Mouse (Mus musculus) liver, embryonic 16.5 days (tissue): ENCODE measurements around the gene Ece1. TPM values are rescaled to one million over a fixed set of nuclear protein-coding genes. Genes with fewer than 3 reads are reported as not detected.

Experiments used
- ATAC-seq: fragments of 200-750 bp; cut with Nextera tagmentation; 2 replicates; pipeline ENCODE4 v1.8.0; 2017; ENCODE audit warnings: low read depth, mild to moderate bottlenecking, moderate number of reproducible peaks, moderate library complexity
- H3K27ac ChIP-seq: fragments of 300-500 bp; sonication (generic); 2 replicates; pipeline ENCODE4 v1.5.1; 2014; ENCODE audit warnings: mild to moderate bottlenecking, low read length
- H3K27me3 ChIP-seq: fragments of 300-500 bp; sonication (generic); 2 replicates; pipeline ENCODE4 v1.6.1; 2014; ENCODE audit warnings: low read depth, low read length, mixed read lengths; ENCODE audit not compliant: control insufficient read depth, insufficient read depth
- H3K36me3 ChIP-seq: fragments of 300-500 bp; sonication (generic); 2 replicates; pipeline ENCODE4 v1.6.1; 2014; ENCODE audit warnings: mild to moderate bottlenecking; ENCODE audit not compliant: control insufficient read depth, insufficient read depth
- H3K4me1 ChIP-seq: fragments of 300-500 bp; sonication (generic); 2 replicates; pipeline ENCODE4 v1.6.1; 2014; ENCODE audit warnings: low read depth, low read length, mixed read lengths; ENCODE audit not compliant: control insufficient read depth
- H3K4me2 ChIP-seq: fragments of 300-500 bp; sonication (generic); 2 replicates; pipeline ENCODE4 v1.6.1; 2014; ENCODE audit warnings: low read depth, low read length, mixed read lengths
- H3K4me3 ChIP-seq: fragments of 300-500 bp; sonication (generic); 2 replicates; pipeline ENCODE4 v1.5.1; 2014; ENCODE audit warnings: low read depth, mild to moderate bottlenecking, low read length
- H3K9ac ChIP-seq: fragments of 300-500 bp; sonication (generic); 2 replicates; pipeline ENCODE4 v1.6.1; 2014; ENCODE audit warnings: low read depth, low read length
- H3K9me3 ChIP-seq: fragments of 300-500 bp; sonication (generic); replicated peaks from 2 replicates; pipeline ENCODE4 v1.6.1; 2016; ENCODE audit warnings: low read length; ENCODE audit not compliant: control insufficient read depth
- WGBS: fragments of 180-500 bp; shearing (Covaris S2); extraction: QIAGEN DNeasy Blood & Tissue Kit; methylation state at CpG from one replicate; pipeline ENCODE4 v1.1.7; 2014; ENCODE audit not compliant: insufficient replicate concordance; 5-methylcytosine and 5-hydroxymethylcytosine counted together
- polyA plus RNA-seq: library from polyadenylated mRNA; unstranded; fragments of >200 nt; fragmentation: Nextera tagmentation; extraction: Ambion mirVana; gene quantifications from 2 replicates; pipeline ENCODE4 v1.2.1, GENCODE M21; 2015

Gene Ece1
- polyA plus RNA-seq, 1 experiment from 2014 or later: 23.4 TPM

DNA sequence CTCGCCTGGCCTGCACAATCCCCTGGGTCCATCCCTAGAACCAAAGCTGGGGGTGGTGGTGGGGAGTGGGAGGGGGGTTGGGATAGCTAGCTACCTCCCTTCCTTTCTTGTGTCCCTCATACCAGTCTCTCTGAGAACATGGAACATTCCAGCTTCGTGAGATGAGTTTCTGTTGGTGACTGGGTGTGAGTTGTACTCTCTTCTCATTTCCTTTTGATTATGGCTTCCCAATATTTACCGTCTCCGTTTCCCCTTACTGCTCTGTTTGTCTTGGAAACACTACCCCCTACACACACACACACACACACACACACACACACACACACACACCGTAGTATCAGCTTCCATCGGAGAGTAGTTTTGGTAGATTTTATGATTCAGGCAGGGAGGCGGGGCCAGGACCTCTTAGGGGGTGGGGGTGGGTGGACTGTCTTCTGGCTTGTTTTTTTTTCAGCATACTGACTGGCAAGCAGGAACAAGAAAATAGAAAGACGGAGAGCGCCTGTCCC, 68.5 kb downstream of the Ece1 start:
- Histone ChIP-seq H3K27ac (peak overlapping the region; percentile 95), H3K27me3 (no peaks in the 10 kb centered on the region), H3K9me3 (no peaks in the 10 kb centered on the region), H3K4me1 (peaks cover 64% of the 10 kb centered on the region), H3K36me3 (peaks cover 3% of the 10 kb centered on the region; the same call in 1 of the 2 replicates), H3K4me2 (peak overlapping the region; percentile 58), H3K4me3 (peak overlapping the region; percentile 29; the same call in 1 of the 2 replicates), H3K9ac (peak overlapping the region; percentile 44)
- peak; percentile 3 for ATAC-seq
- WGBS: 42% methylated on average over 9 of the region's 9 CpGs

DNA sequence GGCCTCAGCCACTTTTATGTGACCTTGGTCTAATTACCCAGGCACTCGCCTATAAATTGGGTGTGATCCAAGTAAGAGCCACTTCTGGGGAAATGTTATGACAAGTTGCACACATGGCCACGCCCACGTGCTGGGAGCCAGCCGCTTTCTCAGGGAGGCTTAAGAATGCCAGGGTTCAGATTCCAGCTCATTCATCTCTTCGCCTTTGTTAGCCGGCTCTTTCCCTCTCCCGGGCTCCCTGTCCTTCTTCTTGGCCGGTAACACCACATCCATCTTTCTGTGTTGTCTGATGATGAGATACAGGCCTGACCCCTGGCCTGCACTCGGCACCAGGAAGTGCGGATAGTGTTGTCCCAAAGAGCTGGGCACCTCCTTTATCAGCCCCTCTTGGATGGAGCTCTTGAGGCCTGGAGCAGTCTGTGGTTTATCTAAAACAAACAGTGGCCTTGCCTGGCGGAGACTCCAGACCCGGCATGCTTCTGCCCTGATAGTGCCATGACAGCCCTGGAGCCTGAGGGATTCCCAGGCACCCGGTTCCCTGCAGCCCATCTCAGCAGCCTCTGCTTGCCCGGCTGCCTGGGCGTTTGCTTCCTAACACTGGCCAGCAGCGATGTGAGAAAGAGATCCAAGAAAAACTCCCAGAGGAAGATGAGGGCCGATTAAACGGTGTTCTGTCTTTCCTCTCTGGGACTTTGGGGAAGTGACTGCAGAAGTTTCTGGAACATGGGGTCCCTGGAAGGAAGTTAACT, 69.1 kb downstream of the Ece1 start:
- 27% methylated on average over 18 of the region's 18 CpGs for WGBS
- Histone ChIP-seq H3K4me3 (peak overlapping the region; percentile 29), H3K27ac (peak overlapping the region; percentile 95), H3K27me3 (no peaks in the 10 kb centered on the region), H3K4me1 (peaks cover 64% of the 10 kb centered on the region), H3K4me2 (peak overlapping the region; percentile 58), H3K36me3 (peaks cover 3% of the 10 kb centered on the region; the same call in 1 of the 2 replicates), H3K9me3 (no peaks in the 10 kb centered on the region), H3K9ac (peak overlapping the region; percentile 44)
- peak; percentile 89 for ATAC-seq

DNA sequence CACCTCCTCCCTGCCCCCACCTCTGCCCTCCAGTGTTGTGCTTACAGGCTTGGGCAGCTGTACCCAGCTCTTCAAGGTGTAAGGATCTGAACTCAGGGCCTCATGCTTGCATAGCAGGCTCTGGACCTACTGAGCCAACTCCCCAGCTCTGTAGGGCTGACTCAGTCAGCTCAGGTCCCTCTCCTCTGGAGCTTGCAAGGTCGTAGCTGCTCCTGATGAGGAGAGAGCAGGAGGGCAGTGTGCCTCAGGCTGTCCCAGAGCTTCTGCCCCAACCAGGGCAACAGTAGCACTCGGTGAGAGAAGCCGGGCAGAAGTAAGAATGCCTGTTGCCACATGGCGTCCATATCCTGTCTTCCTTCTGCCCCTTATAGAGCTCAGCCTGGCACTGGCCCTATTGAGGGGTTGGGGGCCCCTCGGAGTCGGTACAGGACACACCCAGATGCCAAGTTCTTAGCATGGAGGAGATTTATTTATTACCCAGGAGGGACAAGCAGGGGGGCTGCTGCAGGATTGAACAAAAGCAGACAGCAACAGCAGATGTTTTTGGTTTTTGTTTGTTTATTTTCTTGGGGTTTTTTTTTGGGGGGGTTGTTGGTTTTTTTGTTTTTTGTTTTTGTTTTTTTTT, 70.6 kb downstream of the Ece1 start:
- no peak overlapping the region for H3K4me2 ChIP-seq
- no peak for ATAC-seq
- no peak overlapping the region for H3K9ac ChIP-seq
- H3K36me3 ChIP-seq: peaks cover 3% of the 10 kb centered on the region; the same call in 1 of the 2 replicates
- 0 out of 2 replicates have a peak overlapping the region, but pooled peaks have one; percentile 34 for H3K27ac ChIP-seq
- H3K27me3 ChIP-seq: no peaks in the 10 kb centered on the region
- peaks cover 56% of the 10 kb centered on the region for H3K4me1 ChIP-seq
- WGBS: 65% methylated on average over 6 of the region's 6 CpGs
- H3K9me3 ChIP-seq: no peaks in the 10 kb centered on the region
- no peak overlapping the region for H3K4me3 ChIP-seq

DNA sequence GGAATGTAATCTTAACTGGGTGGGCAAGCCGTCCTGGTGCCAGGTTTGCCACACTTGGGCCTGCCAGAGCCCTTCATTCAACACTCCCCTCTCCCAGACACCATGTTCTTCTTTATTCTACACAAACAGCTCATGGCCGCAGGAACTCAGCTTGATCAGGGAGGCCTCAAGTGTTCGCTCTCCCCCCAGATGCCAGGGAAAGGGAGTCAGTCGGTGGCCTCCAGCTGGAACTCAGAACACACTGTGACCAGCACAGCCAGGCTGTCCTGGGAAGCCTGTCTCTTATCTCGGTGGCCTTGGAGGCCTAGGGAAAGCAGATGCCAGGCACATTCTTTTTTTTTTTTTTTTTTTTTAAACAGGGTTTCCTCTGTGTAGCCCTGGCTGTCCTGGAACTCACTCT, 71.3 kb downstream of the Ece1 start:
- no peak overlapping the region for H3K4me2 ChIP-seq
- 79% methylated on average over 5 of the region's 5 CpGs for WGBS
- H3K9ac ChIP-seq: no peak overlapping the region
- no peaks in the 10 kb centered on the region for H3K9me3 ChIP-seq
- H3K4me1 ChIP-seq: peaks cover 49% of the 10 kb centered on the region
- peaks cover 3% of the 10 kb centered on the region; the same call in 1 of the 2 replicates for H3K36me3 ChIP-seq
- ATAC-seq: no peak
- no peaks in the 10 kb centered on the region for H3K27me3 ChIP-seq
- H3K4me3 ChIP-seq: no peak overlapping the region
- no peak overlapping the region for H3K27ac ChIP-seq

DNA sequence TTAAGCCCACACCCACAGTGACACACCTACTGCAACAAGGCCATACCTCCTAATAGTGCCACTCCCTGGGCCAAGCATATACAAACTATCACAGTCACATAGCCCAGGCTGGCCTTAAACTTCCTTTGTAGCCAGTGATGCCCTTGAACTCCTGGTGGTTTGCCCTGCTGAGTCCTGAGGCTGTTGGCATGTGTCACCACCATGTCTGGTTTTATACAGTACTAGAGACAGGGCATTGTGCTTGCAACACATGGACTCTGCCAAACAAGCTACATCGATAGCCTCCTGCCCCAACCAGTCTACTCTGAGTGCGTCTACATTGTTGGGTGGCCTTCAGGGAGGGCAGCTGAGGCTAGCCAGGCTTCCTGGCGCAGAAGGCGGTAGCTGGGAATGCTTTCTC, 74.1 kb downstream of the Ece1 start:
- no peak overlapping the region for H3K4me3 ChIP-seq
- H3K36me3 ChIP-seq: peaks cover 3% of the 10 kb centered on the region; the same call in 1 of the 2 replicates
- H3K4me1 ChIP-seq: peaks cover 22% of the 10 kb centered on the region
- no peaks in the 10 kb centered on the region for H3K9me3 ChIP-seq
- no peak overlapping the region for H3K4me2 ChIP-seq
- WGBS: 74% methylated on average over 4 of the region's 4 CpGs
- no peak for ATAC-seq
- H3K9ac ChIP-seq: no peak overlapping the region
- no peaks in the 10 kb centered on the region for H3K27me3 ChIP-seq
- no peak overlapping the region for H3K27ac ChIP-seq

DNA sequence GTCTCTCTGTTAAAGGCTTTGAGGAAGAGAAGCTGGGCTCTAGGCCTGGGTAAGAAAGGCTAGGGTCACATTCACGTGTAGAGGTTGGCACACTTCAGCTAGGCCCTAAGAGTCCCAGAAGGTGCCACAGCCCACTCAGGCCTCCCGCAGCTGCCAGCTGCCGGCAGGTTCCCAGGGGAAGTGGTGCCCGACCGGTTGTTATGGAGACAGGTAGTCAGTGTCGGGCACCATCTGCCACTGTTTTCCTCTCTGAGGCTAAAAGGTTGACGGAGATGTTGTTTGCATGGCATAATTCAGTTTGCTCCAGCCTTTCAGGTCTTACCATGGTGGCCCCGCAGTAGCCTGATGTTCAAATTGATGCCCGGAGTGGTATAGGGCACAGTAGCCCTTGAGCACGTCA, 78.0 kb downstream of the Ece1 start:
- Histone ChIP-seq H3K27me3 (no peaks in the 10 kb centered on the region), H3K27ac (no peak overlapping the region), H3K4me2 (no peak overlapping the region), H3K4me3 (no peak overlapping the region), H3K4me1 (no peaks in the 10 kb centered on the region; the same call in 1 of the 2 replicates), H3K36me3 (peaks cover under 1% of the 10 kb centered on the region; the same call in 1 of the 2 replicates), H3K9me3 (no peaks in the 10 kb centered on the region), H3K9ac (no peak overlapping the region)
- 84% methylated on average over 10 of the region's 10 CpGs for WGBS
- no peak for ATAC-seq

DNA sequence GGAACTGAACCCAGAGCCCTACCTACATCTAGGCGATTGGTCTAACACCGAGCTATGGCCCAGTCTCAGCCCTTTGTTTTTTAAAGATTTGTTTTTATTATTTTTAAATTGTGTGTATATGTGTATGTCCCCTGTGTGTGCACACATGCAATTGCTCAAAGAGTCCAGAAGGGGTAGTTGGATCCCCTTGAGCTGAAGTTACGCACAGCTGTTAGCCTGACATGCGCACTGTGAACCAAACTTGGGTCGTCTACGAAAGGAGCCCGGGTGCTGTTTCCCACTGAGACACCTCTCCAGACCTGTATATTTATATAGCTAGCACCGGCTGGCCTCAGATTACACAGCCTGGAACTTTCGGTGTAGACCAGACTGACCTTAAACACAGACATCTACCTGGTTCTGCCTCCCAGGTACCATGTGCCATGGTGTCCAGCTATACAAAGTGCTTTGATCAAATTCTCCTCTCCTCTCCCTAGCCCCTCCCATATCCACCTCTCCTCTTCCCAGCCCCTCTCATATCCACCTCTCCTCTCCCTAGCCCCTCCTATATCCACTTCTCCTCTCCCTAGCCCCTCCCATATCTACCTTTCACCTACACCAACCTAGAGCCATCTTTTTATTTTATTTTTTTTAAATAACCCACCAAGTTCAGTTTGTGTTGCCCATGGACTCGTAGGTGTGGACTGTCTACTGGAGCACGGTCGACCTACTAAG, 79.3 kb downstream of the Ece1 start:
- Histone ChIP-seq H3K27me3 (no peaks in the 10 kb centered on the region), H3K9me3 (no peaks in the 10 kb centered on the region), H3K4me3 (no peak overlapping the region), H3K4me2 (no peak overlapping the region), H3K9ac (no peak overlapping the region), H3K4me1 (no peaks in the 10 kb centered on the region; the same call in 1 of the 2 replicates), H3K36me3 (no peaks in the 10 kb centered on the region; the same call in 1 of the 2 replicates), H3K27ac (no peak overlapping the region)
- 84% methylated on average over 12 of the region's 12 CpGs for WGBS
- ATAC-seq: no peak

DNA sequence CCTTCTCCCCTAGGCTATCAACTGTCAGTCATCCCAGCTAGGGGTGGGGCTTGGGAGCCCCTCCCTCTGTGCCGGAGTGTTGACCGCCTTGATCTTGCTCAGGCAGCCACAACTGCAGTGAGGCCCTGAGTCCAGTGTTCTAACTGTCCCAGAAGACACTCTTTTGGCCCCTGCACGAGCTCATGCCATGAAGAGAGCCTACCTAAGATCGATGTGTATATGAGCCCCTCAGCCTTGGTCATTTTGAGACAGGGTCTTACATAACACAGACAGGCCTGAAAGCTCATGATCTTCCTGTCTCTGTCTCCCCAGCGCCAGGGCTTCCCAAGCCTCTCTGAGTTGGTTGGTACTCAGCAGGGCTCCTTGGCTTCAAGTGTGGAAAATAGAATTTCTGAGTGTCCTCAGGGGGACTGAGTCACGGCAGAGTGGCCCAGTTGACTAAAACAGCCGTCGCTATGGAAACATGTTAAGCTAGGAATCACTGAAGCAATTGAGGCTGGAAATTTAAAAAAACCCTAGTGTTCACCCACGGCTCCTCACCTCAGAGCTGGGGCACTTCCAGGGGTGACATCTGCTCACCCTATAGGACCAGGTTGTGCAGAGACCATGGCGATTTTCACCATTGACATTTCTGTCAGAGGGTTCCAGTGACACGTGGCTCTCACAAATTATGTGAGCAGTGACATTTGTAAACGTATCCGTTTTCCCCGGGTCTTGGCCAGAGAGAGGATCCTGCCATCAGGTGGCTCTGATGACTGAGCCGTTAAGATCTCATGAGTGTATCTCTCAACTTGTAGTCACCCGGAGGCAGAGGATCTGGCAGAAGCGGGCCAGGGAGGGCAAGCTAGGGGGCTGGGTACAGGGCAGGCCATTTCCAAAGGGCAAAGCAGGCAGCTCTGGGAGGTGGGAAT, 80.1 kb downstream of the Ece1 start:
- WGBS: 66% methylated on average over 17 of the region's 17 CpGs
- Histone ChIP-seq H3K9ac (no peak overlapping the region), H3K36me3 (no peaks in the 10 kb centered on the region), H3K27me3 (no peaks in the 10 kb centered on the region), H3K4me2 (no peak overlapping the region), H3K4me3 (no peak overlapping the region), H3K27ac (no peak overlapping the region), H3K9me3 (no peaks in the 10 kb centered on the region), H3K4me1 (no peaks in the 10 kb centered on the region; the same call in 1 of the 2 replicates)
- ATAC-seq: no peak
